Mouse (Mus musculus): Measurements from ENCODE around the gene Fibcd1. TPM values are rescaled to one million over a fixed set of nuclear protein-coding genes. Genes with fewer than 3 reads are reported as not detected.
A peak's percentile ranks its signal among the peaks of the same experiment; 100 is the strongest.

The Fibcd1 gene
- polyA plus RNA-seq, 1 experiment from 2014 or later: not detected

DNA sequence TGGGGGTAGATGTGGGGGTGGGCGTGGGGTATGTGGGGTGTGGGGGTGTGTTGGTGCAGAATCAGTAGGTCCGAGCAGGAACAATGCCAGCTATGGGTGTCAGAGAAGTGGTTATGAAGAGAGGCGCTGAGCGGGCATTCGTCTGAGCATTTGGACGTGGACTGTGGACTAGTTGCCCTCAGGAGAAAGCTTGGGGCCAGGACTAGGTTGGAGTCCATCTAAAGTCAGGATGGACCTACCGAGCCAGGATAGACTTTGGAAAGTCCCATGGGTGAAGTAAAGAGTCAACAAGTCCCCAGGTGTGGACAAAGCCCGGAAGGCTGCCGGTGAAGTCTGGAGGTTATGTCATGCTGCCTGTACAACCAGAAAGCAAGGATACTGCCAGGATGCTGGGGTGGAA lies 19.1 kb upstream of the Fibcd1 start:
- Histone ChIP-seq H3K27me3 (ENCODE audit: control insufficient read depth, insufficient read depth, low read length) (peaks cover 1% of the 10 kb centered on the region; the same call in 1 of the 2 replicates), H3K36me3 (ENCODE audit: control insufficient read depth, insufficient read depth) (no peaks in the 10 kb centered on the region), H3K27ac (ENCODE audit: low read length) (no peak overlapping the region), H3K9me3 (replicated peaks; ENCODE audit: control insufficient read depth, low read length) (no peaks in the 10 kb centered on the region), H3K4me2 (ENCODE audit: low read depth, low read length) (no peak overlapping the region), H3K9ac (ENCODE audit: low read length) (no peak overlapping the region), H3K4me1 (ENCODE audit: control insufficient read depth, insufficient read depth, low read length) (no peaks in the 10 kb centered on the region), H3K4me3 (ENCODE audit: low read length) (no peak overlapping the region)
- ATAC-seq (replicated peaks; ENCODE audit: extremely low read depth, insufficient read depth, low FRiP score): no peak
- 87% methylated on average over 9 of the region's 9 CpGs for WGBS

DNA sequence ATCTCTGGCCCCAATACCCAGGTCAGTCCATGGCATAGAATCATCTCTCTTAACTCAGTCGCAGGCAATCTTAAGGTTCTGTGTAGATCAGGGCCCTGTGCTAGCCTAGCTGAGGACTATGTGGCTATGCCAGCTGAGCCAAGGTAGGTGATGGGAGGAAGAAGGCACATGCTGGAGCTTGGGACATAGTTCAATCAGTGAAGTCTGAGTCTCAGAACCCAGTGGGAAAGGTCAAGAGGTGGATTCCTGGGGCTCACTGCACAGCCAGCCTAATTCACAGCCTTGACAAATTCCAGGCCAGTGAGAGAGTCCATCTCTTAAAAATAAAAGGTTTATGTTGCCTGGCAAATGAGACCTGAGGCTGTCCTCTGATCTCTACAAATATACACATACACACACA lies 18.0 kb upstream of the Fibcd1 start:
- 77% methylated on average over 1 of the region's 1 CpGs for WGBS
- H3K4me3 ChIP-seq (ENCODE audit: low read length): no peak overlapping the region
- no peak overlapping the region for H3K27ac ChIP-seq (ENCODE audit: low read length)
- H3K27me3 ChIP-seq (ENCODE audit: control insufficient read depth, insufficient read depth, low read length): peaks cover 7% of the 10 kb centered on the region; the same call in 1 of the 2 replicates
- H3K9me3 ChIP-seq (replicated peaks; ENCODE audit: control insufficient read depth, low read length): no peaks in the 10 kb centered on the region
- H3K36me3 ChIP-seq (ENCODE audit: control insufficient read depth, insufficient read depth): no peaks in the 10 kb centered on the region
- no peak overlapping the region for H3K9ac ChIP-seq (ENCODE audit: low read length)
- H3K4me2 ChIP-seq (ENCODE audit: low read depth, low read length): no peak overlapping the region
- H3K4me1 ChIP-seq (ENCODE audit: control insufficient read depth, insufficient read depth, low read length): no peaks in the 10 kb centered on the region
- ATAC-seq (replicated peaks; ENCODE audit: extremely low read depth, insufficient read depth, low FRiP score): no peak

DNA sequence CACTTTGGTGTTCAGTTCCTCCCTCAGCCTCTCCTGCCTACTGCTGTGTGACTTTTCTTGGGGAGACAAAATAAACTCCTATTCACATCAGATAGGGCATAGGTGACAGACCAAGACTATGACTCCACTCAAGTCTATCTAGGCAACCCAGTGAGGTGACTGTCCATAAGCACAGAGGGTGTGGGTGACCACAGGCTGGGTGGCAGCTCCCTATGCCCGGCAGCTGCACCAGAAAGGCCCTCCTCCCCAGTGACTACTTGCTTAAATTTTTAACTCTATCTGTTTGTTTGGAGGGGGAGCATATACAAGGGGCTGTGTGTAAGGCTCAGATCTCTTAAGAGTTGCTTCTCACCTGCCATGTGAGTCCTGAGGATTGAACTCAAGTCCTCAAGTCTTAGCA lies 17.1 kb upstream of the Fibcd1 start:
- no peak overlapping the region for H3K4me2 ChIP-seq (ENCODE audit: low read depth, low read length)
- H3K27me3 ChIP-seq (ENCODE audit: control insufficient read depth, insufficient read depth, low read length): peaks cover 7% of the 10 kb centered on the region; the same call in 1 of the 2 replicates
- H3K9me3 ChIP-seq (replicated peaks; ENCODE audit: control insufficient read depth, low read length): no peaks in the 10 kb centered on the region
- H3K4me1 ChIP-seq (ENCODE audit: control insufficient read depth, insufficient read depth, low read length): no peaks in the 10 kb centered on the region
- H3K9ac ChIP-seq (ENCODE audit: low read length): no peak overlapping the region
- WGBS: 65% methylated on average over 1 of the region's 1 CpGs
- no peak overlapping the region for H3K4me3 ChIP-seq (ENCODE audit: low read length)
- H3K36me3 ChIP-seq (ENCODE audit: control insufficient read depth, insufficient read depth): no peaks in the 10 kb centered on the region
- ATAC-seq (replicated peaks; ENCODE audit: extremely low read depth, insufficient read depth, low FRiP score): no peak
- H3K27ac ChIP-seq (ENCODE audit: low read length): no peak overlapping the region

GRCm38 (mm10) chr2:31858500-31858899 lies 12.7 kb upstream of the Fibcd1 start:
- H3K9ac ChIP-seq (ENCODE audit: low read length): no peak overlapping the region
- no peaks in the 10 kb centered on the region for H3K9me3 ChIP-seq (replicated peaks; ENCODE audit: control insufficient read depth, low read length)
- no peak overlapping the region for H3K4me2 ChIP-seq (ENCODE audit: low read depth, low read length)
- H3K4me1 ChIP-seq (ENCODE audit: control insufficient read depth, insufficient read depth, low read length): no peaks in the 10 kb centered on the region; the same call in none of the 2 replicates
- no peaks in the 10 kb centered on the region for H3K36me3 ChIP-seq (ENCODE audit: control insufficient read depth, insufficient read depth)
- H3K27me3 ChIP-seq (ENCODE audit: control insufficient read depth, insufficient read depth, low read length): peaks cover 7% of the 10 kb centered on the region; the same call in 1 of the 2 replicates
- no peak overlapping the region for H3K4me3 ChIP-seq (ENCODE audit: low read length)
- 26% methylated on average over 12 of the region's 12 CpGs for WGBS
- ATAC-seq (replicated peaks; ENCODE audit: extremely low read depth, insufficient read depth, low FRiP score): no peak
- no peak overlapping the region for H3K27ac ChIP-seq (ENCODE audit: low read length)

GRCm38 (mm10) chr2:31857180-31857579 lies 11.4 kb upstream of the Fibcd1 start:
- Histone ChIP-seq H3K4me3 (ENCODE audit: low read length) (no peak overlapping the region), H3K9me3 (replicated peaks; ENCODE audit: control insufficient read depth, low read length) (no peaks in the 10 kb centered on the region), H3K27me3 (ENCODE audit: control insufficient read depth, insufficient read depth, low read length) (peaks cover 7% of the 10 kb centered on the region; the same call in 1 of the 2 replicates), H3K4me2 (ENCODE audit: low read depth, low read length) (no peak overlapping the region), H3K27ac (ENCODE audit: low read length) (no peak overlapping the region), H3K36me3 (ENCODE audit: control insufficient read depth, insufficient read depth) (no peaks in the 10 kb centered on the region), H3K4me1 (ENCODE audit: control insufficient read depth, insufficient read depth, low read length) (no peaks in the 10 kb centered on the region; the same call in none of the 2 replicates), H3K9ac (ENCODE audit: low read length) (no peak overlapping the region)
- 53% methylated on average over 6 of the region's 6 CpGs for WGBS
- ATAC-seq (replicated peaks; ENCODE audit: extremely low read depth, insufficient read depth, low FRiP score): no peak

DNA sequence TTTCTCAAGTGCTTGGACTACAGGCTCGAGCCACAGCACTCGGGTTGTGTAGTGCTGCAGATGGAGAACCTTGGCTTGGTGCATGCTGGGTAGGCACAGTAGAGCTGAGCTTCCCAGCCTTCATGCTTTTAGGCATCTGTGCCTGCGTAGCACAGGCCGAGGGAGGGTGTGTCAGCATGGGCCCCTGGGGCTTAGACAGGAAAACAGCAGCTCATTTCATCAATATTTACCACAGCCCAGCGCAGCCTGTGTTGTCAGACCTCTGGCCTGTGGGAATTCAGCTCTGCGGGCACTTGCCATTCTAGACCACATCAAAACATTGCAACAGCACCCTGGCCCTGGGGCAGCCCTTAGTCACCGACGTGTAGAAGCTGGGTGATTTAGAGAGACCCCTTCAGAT lies 10.2 kb upstream of the Fibcd1 start:
- Histone ChIP-seq H3K4me1 (ENCODE audit: control insufficient read depth, insufficient read depth, low read length) (no peaks in the 10 kb centered on the region; the same call in none of the 2 replicates), H3K4me2 (ENCODE audit: low read depth, low read length) (no peak overlapping the region), H3K27ac (ENCODE audit: low read length) (no peak overlapping the region), H3K27me3 (ENCODE audit: control insufficient read depth, insufficient read depth, low read length) (peaks cover 9% of the 10 kb centered on the region; the same call in 1 of the 2 replicates), H3K9me3 (replicated peaks; ENCODE audit: control insufficient read depth, low read length) (no peaks in the 10 kb centered on the region), H3K36me3 (ENCODE audit: control insufficient read depth, insufficient read depth) (no peaks in the 10 kb centered on the region), H3K9ac (ENCODE audit: low read length) (no peak overlapping the region), H3K4me3 (ENCODE audit: low read length) (no peak overlapping the region)
- no peak for ATAC-seq (replicated peaks; ENCODE audit: extremely low read depth, insufficient read depth, low FRiP score)
- 69% methylated on average over 8 of the region's 8 CpGs for WGBS

GRCm38 (mm10) chr2:31850141-31850540 lies 4.3 kb upstream of the Fibcd1 start:
- H3K4me3 ChIP-seq (ENCODE audit: low read length): no peak overlapping the region
- 57% methylated on average over 12 of the region's 12 CpGs for WGBS
- no peak overlapping the region for H3K4me2 ChIP-seq (ENCODE audit: low read depth, low read length)
- no peak for ATAC-seq (replicated peaks; ENCODE audit: extremely low read depth, insufficient read depth, low FRiP score)
- peaks cover 12% of the 10 kb centered on the region for H3K4me1 ChIP-seq (ENCODE audit: control insufficient read depth, insufficient read depth, low read length)
- peaks cover 26% of the 10 kb centered on the region for H3K27me3 ChIP-seq (ENCODE audit: control insufficient read depth, insufficient read depth, low read length)
- no peaks in the 10 kb centered on the region for H3K36me3 ChIP-seq (ENCODE audit: control insufficient read depth, insufficient read depth)
- H3K9me3 ChIP-seq (replicated peaks; ENCODE audit: control insufficient read depth, low read length): no peaks in the 10 kb centered on the region
- H3K9ac ChIP-seq (ENCODE audit: low read length): no peak overlapping the region
- H3K27ac ChIP-seq (ENCODE audit: low read length): no peak overlapping the region

DNA sequence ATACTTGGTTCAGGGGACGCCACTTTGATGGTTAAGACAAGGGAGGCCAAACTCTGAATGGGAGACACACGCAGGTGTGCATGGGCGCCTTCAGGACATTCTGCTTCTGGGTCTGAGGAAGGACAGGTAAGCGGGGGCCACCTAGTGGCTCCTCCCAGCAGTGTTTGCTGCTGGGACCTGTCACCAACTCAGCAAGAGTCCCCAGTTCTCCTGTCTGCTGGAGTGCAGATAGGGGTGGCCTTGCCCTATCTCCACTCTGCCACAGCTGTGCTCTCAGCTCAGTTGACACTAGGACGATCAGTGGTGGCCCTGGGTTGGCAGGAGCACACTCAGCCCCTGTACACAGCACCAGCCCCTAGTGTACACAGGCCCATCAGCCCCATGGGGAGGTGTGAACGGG lies 2.1 kb upstream of the Fibcd1 start:
- 14% methylated on average over 6 of the region's 6 CpGs for WGBS
- Histone ChIP-seq H3K4me2 (ENCODE audit: low read depth, low read length) (no peak overlapping the region), H3K27me3 (ENCODE audit: control insufficient read depth, insufficient read depth, low read length) (peaks cover 43% of the 10 kb centered on the region), H3K9me3 (replicated peaks; ENCODE audit: control insufficient read depth, low read length) (no peaks in the 10 kb centered on the region), H3K36me3 (ENCODE audit: control insufficient read depth, insufficient read depth) (no peaks in the 10 kb centered on the region), H3K4me3 (ENCODE audit: low read length) (no peak overlapping the region), H3K27ac (ENCODE audit: low read length) (no peak overlapping the region), H3K9ac (ENCODE audit: low read length) (no peak overlapping the region), H3K4me1 (ENCODE audit: control insufficient read depth, insufficient read depth, low read length) (peaks cover 12% of the 10 kb centered on the region)
- ATAC-seq (replicated peaks; ENCODE audit: extremely low read depth, insufficient read depth, low FRiP score): no peak

DNA sequence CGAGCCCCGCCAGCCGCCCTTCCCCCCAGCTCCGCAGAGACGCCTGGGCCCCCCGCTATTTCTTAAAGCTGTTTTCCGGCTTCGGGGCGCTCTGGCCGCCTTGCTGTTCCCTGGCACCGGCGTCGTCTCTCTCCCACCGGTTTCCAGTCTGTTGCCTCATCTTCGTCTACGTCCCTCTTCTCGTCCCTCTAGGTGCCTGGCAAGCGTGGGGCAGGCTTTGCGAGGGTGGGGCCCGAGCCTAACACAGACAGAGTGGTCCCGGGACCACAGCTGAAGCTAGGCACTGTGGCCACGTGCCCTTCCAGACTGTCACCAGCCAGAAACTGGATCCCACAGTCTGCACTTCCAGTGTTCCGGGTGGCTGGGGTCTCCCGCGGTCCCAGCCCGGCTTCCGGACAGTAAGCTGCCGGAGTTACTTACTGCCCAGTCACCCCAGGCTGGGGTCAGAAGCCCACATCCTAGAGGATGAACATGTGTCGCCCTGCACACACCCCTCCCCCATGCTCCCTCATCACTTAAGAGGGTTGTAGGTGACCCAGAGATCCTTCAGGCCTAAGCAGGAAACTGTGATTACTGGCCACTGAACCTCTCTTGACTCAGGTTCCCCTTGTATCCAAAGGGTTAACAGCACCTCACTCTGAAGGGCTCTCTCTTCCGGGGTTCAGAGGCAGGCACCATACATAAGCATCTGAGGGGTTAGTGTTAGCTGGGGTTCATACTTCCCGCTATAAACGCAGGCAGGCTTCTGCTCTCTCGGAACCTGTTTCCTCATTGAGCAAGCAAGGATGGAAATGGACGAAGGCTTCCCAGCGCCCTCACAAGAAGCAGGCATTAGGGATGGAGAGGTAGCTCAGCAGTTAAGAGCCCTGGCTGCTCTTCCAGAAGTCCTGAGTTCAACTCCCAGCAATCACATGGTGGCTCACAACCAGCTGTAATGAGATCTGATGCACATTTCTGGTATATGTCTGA lies 1.2 kb upstream of the Fibcd1 start:
- Histone ChIP-seq H3K4me2 (ENCODE audit: low read depth, low read length) (peak overlapping the region; percentile 99), H3K9ac (ENCODE audit: low read length) (no peak overlapping the region), H3K27me3 (ENCODE audit: control insufficient read depth, insufficient read depth, low read length) (peaks cover 44% of the 10 kb centered on the region), H3K27ac (ENCODE audit: low read length) (no peak overlapping the region), H3K4me1 (ENCODE audit: control insufficient read depth, insufficient read depth, low read length) (peaks cover 12% of the 10 kb centered on the region), H3K9me3 (replicated peaks; ENCODE audit: control insufficient read depth, low read length) (no peaks in the 10 kb centered on the region), H3K36me3 (ENCODE audit: control insufficient read depth, insufficient read depth) (no peaks in the 10 kb centered on the region), H3K4me3 (ENCODE audit: low read length) (peak overlapping the region; percentile 66)
- WGBS: 4% methylated on average over 35 of the region's 35 CpGs
- ATAC-seq (replicated peaks; ENCODE audit: extremely low read depth, insufficient read depth, low FRiP score): no peak
